Mouse (Mus musculus) heart, embryonic 10.5 days (tissue): ENCODE measurements around the gene 9130213A22Rik. TPM values are rescaled to one million over a fixed set of nuclear protein-coding genes. Genes with fewer than 3 reads are reported as not detected.

ENCODE experiments used
- DNase-seq: peaks from one replicate; pipeline ENCODE4 v3.0.0-alpha.2; 2017; ENCODE audit warnings: low spot score
- H3K27ac ChIP-seq: fragments of 300-500 bp; sonication (generic); 2 replicates; pipeline ENCODE4 v1.5.1; 2016; ENCODE audit warnings: mild to moderate bottlenecking
- H3K27me3 ChIP-seq: fragments of 300-500 bp; sonication (generic); 2 replicates; pipeline ENCODE4 v1.6.1; 2016; ENCODE audit warnings: mild to moderate bottlenecking; ENCODE audit not compliant: poor library complexity, insufficient read depth, severe bottlenecking
- H3K36me3 ChIP-seq: fragments of 300-500 bp; sonication (generic); 2 replicates; pipeline ENCODE4 v1.6.1; 2016; ENCODE audit warnings: mild to moderate bottlenecking, moderate library complexity
- H3K4me1 ChIP-seq: fragments of 300-500 bp; sonication (generic); 2 replicates; pipeline ENCODE4 v1.6.1; 2016; ENCODE audit warnings: mild to moderate bottlenecking
- H3K4me3 ChIP-seq: fragments of 300-500 bp; sonication (generic); 2 replicates; pipeline ENCODE4 v1.5.1; 2016; ENCODE audit warnings: mild to moderate bottlenecking, moderate library complexity
- H3K9me3 ChIP-seq: fragments of 300-500 bp; sonication (generic); 2 replicates; pipeline ENCODE4 v1.6.1; 2016; ENCODE audit warnings: mild to moderate bottlenecking, moderate library complexity
- WGBS: fragments of 180-500 bp; shearing (Covaris S2); methylation state at CpG from one replicate; pipeline ENCODE4 v1.1.7; 2016; 5-methylcytosine and 5-hydroxymethylcytosine counted together
- polyA plus RNA-seq: library from polyadenylated mRNA; unstranded; fragments of >200 nt; fragmentation: Nextera tagmentation; extraction: Ambion mirVana; gene quantifications from 2 replicates; pipeline ENCODE4 v1.2.1, GENCODE M21; 2016

The 9130213A22Rik gene
- polyA plus RNA-seq, 1 experiment from 2014 or later: 0.16 TPM

DNA sequence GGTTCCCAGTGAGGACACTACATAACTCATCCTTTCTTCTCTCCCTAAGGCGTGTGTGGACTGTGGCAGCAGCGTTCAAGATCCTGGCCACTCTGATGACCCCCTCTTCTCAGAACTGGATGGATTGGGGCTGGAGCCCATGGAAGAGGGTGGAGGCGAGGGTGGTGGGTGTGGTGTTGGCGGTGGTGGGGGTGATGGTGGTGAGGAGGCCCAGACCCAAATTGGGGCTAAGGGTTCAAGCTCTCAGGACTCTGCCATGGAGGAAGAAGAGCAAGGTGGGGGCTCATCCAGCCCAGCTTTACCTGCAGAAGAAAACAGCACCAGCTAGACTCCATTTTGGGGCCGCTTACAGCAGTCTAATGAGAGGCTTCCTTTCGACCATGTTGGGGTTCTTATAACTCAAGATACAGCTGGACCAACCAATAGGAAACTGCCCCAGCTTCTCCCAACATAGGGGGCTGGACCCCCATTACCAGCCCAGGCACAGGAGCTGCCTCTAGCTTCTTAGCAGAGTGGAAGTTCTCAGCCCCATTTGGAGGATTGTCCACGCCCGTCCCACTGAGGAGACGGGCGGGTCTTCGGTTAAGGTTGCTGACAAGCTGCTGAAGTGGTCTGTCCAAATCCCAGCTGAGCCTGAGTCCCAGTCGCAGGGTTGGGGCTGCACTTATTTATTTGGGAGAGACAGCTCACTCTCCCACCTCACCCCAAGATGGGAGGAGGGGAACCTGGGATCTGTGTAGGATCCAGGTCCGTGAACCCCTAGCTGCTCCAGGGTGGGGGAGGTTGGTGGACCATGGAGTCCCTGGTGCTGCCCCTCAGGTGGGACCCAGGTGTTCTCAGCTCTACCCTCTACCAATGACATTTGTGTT, 13.1 kb downstream of the 9130213A22Rik start:
- 76% methylated on average over 13 of the region's 13 CpGs for WGBS
- Histone ChIP-seq H3K4me3 (peak overlapping the region; percentile 65), H3K27ac (no peak overlapping the region; the same call in 1 of the 2 replicates), H3K27me3 (peaks cover 7% of the 10 kb centered on the region; the same call in 1 of the 2 replicates), H3K4me1 (peaks cover 26% of the 10 kb centered on the region), H3K36me3 (peaks cover 54% of the 10 kb centered on the region), H3K9me3 (no peaks in the 10 kb centered on the region)
- no peak for DNase-seq

DNA sequence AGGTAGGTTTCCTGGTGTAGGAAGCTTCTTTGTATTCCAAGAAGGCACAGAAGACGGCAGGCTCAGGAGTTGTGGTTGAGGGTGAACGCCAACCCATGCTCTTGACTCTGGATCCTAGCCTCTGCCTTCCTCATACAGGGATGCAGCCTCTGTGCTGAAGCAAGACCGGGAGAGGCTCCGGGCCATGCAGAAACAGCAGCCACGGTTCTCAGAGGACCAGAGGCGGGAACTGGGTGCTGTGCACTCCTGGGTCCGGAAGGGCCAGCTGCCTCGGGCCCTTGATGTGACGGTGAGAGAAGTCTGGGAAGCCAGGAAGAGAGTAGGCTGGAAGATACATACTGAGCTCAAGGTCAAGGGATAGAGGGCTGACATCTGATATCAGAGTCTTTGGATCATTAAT, 14.2 kb downstream of the 9130213A22Rik start:
- WGBS: 93% methylated on average over 9 of the region's 9 CpGs
- no peaks in the 10 kb centered on the region for H3K27me3 ChIP-seq
- DNase-seq: no peak
- H3K36me3 ChIP-seq: peaks cover 64% of the 10 kb centered on the region
- peaks cover 26% of the 10 kb centered on the region for H3K4me1 ChIP-seq
- H3K9me3 ChIP-seq: no peaks in the 10 kb centered on the region
- H3K4me3 ChIP-seq: no peak overlapping the region
- no peak overlapping the region for H3K27ac ChIP-seq

DNA sequence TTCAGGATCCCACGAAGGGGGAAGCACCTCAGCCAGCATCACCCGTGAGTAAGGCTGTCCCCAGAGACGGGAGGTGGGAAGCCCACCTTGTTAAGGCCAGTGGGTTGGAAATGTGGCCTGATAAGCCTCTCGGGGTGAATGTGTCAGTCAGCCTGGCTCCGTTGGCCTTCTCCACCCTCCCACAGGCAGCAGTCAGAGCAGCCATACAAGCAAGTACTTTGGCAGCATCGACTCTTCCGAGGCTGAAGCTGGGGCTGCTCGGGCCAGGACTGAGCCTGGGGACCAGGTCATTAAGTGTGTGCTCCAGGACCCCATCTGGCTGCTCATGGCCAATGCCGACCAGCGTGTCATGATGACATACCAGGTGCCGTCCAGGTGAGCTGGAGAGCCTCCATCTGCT, 14.7 kb downstream of the 9130213A22Rik start:
- no peak overlapping the region for H3K4me3 ChIP-seq

DNA sequence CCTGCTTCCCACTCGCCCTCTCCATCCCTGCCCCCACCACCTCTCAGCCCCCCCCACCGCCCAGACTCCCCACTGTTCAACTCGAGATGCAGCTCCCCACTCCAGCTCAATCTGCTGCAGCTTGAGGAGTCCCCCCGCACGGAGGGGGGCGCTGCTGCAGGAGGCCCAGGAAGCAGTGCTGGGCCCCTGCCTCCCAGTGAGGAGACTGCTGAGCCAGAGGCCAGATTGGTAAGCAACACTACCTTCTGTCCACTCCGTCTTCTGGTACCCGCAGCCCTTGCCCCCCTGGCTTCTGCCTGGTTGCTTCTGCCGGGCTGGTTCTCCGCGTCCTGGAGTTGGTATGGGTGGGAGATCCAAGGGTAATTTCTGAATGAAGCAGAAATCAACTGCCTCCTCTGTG, 15.5 kb downstream of the 9130213A22Rik start:
- H3K4me3 ChIP-seq: 0 out of 2 replicates have a peak overlapping the region, but pooled peaks have one; percentile 9
- no peak overlapping the region for H3K27ac ChIP-seq
- H3K36me3 ChIP-seq: peaks cover 78% of the 10 kb centered on the region
- H3K9me3 ChIP-seq: no peaks in the 10 kb centered on the region
- no peaks in the 10 kb centered on the region for H3K27me3 ChIP-seq
- no peak for DNase-seq
- 87% methylated on average over 11 of the region's 11 CpGs for WGBS
- H3K4me1 ChIP-seq: peaks cover 18% of the 10 kb centered on the region

More for the DNA sequence above, 14.7 kb downstream of the 9130213A22Rik start:
- no peaks in the 10 kb centered on the region for H3K27me3 ChIP-seq
- H3K4me1 ChIP-seq: peaks cover 26% of the 10 kb centered on the region
- H3K9me3 ChIP-seq: no peaks in the 10 kb centered on the region
- H3K36me3 ChIP-seq: peaks cover 69% of the 10 kb centered on the region
- no peak overlapping the region for H3K27ac ChIP-seq
- 83% methylated on average over 11 of the region's 11 CpGs for WGBS
- no peak for DNase-seq

DNA sequence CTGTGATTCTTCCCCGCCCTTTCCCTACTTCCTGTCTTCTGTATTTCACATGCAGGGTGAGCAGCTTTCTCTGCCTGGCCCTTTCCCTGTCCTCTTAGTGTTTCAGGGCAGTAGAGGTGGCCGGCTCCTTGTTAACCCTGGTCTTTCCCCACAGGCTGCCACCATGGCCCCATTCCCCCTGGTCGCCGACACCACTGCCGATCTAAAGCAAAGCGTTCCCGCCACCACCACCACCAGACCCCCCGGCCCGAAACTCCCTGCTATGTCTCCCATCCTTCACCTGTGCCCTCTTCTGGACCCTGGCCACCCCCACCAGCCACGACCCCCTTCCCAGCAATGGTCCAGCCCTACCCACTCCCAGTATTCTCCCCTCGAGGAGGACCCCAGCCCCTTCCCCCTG, 16.1 kb downstream of the 9130213A22Rik start:
- H3K36me3 ChIP-seq: peaks cover 83% of the 10 kb centered on the region
- DNase-seq: no peak
- H3K27me3 ChIP-seq: no peaks in the 10 kb centered on the region
- WGBS: 89% methylated on average over 11 of the region's 11 CpGs
- peaks cover 14% of the 10 kb centered on the region for H3K4me1 ChIP-seq
- H3K27ac ChIP-seq: no peak overlapping the region
- 0 out of 2 replicates have a peak overlapping the region, but pooled peaks have one; percentile 5 for H3K4me3 ChIP-seq
- H3K9me3 ChIP-seq: no peaks in the 10 kb centered on the region

DNA sequence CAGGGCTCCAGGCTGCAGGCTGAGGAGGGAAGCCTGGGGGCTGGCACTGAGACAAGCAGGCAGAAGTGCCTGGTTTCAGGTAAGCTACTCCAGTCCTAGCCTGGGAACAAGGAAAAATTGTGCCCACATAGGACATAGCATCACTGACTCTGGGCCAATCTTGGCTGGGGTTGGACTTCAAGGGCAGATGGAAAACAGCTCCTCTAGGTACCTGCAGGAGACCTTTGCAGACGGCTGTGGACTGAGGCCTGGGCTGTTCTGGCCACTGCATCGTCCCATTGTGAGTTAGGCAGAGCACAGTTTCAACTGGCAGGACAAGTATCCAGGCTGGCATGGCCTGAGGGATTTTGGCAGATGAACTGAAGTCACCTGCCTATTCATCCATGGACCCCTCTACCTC, 16.6 kb downstream of the 9130213A22Rik start:
- 84% methylated on average over 2 of the region's 2 CpGs for WGBS
- Histone ChIP-seq H3K9me3 (no peaks in the 10 kb centered on the region), H3K4me1 (peaks cover 19% of the 10 kb centered on the region), H3K36me3 (peaks cover 88% of the 10 kb centered on the region), H3K27me3 (no peaks in the 10 kb centered on the region), H3K27ac (no peak overlapping the region), H3K4me3 (no peak overlapping the region)
- no peak for DNase-seq

DNA sequence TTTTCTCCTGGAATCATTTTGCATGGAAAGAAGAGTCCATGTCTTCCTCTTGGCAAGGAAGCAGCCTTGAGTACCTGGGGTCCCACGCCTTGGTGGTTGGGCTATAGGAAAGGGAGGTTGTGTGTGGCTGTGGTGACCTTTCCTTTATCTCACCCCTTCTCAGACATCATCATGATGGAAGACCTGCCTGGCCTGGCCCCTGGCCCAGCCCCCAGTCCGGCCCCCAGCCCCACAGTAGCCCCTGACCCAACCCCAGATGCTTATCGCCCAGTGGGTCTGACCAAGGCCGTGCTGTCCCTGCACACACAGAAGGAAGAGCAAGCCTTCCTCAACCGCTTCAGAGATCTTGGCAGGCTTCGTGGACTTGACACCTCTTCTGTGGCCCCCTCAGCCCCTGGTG, 17.2 kb downstream of the 9130213A22Rik start:
- Histone ChIP-seq H3K36me3 (peaks cover 93% of the 10 kb centered on the region), H3K9me3 (no peaks in the 10 kb centered on the region), H3K4me3 (no peak overlapping the region), H3K4me1 (peaks cover 24% of the 10 kb centered on the region), H3K27me3 (no peaks in the 10 kb centered on the region), H3K27ac (no peak overlapping the region)
- WGBS: 84% methylated on average over 6 of the region's 6 CpGs
- DNase-seq: no peak

DNA sequence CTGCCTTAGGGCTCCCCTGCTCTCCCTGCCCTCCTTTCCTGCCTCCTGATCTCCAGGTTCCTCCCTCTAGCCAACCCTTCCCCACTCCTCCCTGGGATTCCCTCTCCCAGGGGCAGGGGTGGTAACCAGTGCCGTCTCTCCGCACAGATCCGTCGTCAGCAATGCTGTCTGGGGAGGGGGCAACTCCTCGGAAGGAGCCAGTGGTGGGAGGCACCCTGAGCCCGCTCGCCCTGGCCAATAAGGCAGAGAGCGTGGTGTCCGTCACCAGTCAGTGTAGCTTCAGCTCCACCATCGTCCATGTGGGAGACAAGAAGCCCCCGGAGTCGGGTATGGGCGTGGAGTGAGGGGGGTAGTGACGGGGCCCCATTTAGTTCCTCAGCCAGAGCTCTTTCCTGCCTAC, 17.9 kb downstream of the 9130213A22Rik start:
- H3K36me3 ChIP-seq: peaks cover 91% of the 10 kb centered on the region
- 0 out of 2 replicates have a peak overlapping the region, but pooled peaks have one; percentile 3 for H3K4me3 ChIP-seq
- WGBS: 90% methylated on average over 14 of the region's 14 CpGs
- no peak overlapping the region for H3K27ac ChIP-seq
- H3K9me3 ChIP-seq: no peaks in the 10 kb centered on the region
- H3K4me1 ChIP-seq: peaks cover 28% of the 10 kb centered on the region
- DNase-seq: no peak
- H3K27me3 ChIP-seq: no peaks in the 10 kb centered on the region

DNA sequence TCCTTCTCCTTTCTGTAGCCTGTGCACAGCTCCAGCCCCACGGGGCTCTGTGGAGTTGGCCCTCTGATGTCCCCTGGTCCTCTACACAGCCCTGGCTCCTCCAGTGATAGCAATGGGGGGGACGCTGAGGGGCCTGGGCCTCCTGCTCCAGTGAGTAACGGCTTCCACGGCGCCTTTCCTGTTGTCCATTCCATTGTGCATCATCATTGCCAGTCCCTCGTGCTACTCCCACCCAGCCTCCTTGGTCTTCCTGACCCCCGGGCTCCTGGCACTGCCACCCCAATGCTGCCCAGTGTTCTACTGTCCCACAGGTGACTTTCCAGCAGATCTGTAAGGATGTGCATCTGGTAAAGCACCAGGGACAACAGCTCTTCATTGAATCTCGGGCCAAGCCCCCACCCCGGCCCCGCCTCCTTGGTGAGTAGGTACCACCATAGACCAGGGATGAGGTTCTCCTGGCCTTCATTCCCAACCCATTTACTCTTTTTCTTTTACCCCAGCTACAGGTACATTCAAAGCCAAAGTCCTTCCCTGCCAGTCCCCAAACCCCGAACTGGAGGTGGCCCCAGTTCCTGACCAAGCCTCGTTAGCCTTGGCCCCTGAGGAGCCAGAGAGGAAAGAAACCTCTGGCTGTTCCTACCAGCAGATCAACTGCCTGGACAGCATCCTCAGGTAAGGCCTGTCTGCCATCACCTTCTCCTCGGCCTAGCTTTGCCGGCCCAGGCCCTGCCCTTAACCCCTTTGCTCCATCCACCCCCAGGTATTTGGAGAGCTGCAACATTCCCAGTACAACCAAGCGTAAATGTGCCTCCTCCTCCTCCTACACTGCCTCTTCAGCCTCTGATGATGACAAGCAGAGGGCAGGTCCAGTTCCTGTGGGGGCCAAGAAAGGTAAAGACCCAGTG, 18.6 kb downstream of the 9130213A22Rik start:
- Histone ChIP-seq H3K36me3 (peaks cover 84% of the 10 kb centered on the region), H3K4me3 (0 out of 2 replicates have a peak overlapping the region, but pooled peaks have one; percentile 3)
- 85% methylated on average over 15 of the region's 15 CpGs for WGBS

DNA sequence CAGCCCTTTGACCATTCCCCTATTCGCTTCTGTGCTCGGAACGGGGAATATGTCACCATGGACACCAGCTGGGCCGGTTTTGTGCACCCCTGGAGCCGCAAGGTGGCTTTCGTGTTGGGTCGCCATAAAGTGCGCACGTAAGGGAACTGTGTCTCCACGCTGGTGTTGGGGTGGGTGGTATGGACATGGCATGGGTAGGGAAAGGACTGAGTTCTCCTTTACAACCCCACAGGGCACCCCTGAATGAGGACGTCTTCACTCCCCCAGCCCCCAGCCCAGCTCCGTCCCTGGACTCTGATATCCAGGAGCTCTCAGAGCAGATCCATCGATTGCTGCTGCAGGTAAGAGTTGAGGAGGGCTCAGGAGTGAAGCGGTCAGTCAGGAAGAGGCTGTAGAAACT, 19.3 kb downstream of the 9130213A22Rik start:
- H3K4me1 ChIP-seq: peaks cover 36% of the 10 kb centered on the region
- H3K9me3 ChIP-seq: no peaks in the 10 kb centered on the region
- no peak for DNase-seq
- WGBS: 94% methylated on average over 14 of the region's 14 CpGs
- no peak overlapping the region for H3K27ac ChIP-seq
- H3K36me3 ChIP-seq: peaks cover 78% of the 10 kb centered on the region
- H3K4me3 ChIP-seq: no peak overlapping the region
- H3K27me3 ChIP-seq: no peaks in the 10 kb centered on the region

More for the DNA sequence above, 18.6 kb downstream of the 9130213A22Rik start:
- H3K27ac ChIP-seq: no peak overlapping the region
- no peaks in the 10 kb centered on the region for H3K9me3 ChIP-seq
- no peak for DNase-seq
- no peaks in the 10 kb centered on the region for H3K27me3 ChIP-seq
- peaks cover 29% of the 10 kb centered on the region for H3K4me1 ChIP-seq

DNA sequence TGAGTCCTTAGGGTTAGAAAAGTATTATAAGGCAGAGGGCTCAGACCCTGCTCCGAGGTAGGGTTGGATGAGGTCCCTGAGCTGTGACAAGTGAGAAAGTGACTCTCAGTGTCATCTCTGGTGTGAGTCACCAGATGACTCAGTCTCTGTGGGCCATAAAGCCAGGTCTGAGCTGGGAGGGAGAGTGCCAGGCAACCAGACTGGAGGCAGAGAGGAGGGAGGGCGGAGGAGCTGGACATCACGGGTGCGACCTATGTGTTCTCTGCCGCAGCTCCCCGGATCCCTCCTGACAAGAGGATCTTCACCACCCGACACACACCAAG, 20.0 kb downstream of the 9130213A22Rik start:
- no peak overlapping the region for H3K4me3 ChIP-seq
- no peak overlapping the region for H3K27ac ChIP-seq
- no peak for DNase-seq
- no peaks in the 10 kb centered on the region for H3K9me3 ChIP-seq
- H3K27me3 ChIP-seq: no peaks in the 10 kb centered on the region
- peaks cover 42% of the 10 kb centered on the region for H3K4me1 ChIP-seq
- WGBS: 94% methylated on average over 7 of the region's 7 CpGs
- H3K36me3 ChIP-seq: peaks cover 70% of the 10 kb centered on the region

DNA sequence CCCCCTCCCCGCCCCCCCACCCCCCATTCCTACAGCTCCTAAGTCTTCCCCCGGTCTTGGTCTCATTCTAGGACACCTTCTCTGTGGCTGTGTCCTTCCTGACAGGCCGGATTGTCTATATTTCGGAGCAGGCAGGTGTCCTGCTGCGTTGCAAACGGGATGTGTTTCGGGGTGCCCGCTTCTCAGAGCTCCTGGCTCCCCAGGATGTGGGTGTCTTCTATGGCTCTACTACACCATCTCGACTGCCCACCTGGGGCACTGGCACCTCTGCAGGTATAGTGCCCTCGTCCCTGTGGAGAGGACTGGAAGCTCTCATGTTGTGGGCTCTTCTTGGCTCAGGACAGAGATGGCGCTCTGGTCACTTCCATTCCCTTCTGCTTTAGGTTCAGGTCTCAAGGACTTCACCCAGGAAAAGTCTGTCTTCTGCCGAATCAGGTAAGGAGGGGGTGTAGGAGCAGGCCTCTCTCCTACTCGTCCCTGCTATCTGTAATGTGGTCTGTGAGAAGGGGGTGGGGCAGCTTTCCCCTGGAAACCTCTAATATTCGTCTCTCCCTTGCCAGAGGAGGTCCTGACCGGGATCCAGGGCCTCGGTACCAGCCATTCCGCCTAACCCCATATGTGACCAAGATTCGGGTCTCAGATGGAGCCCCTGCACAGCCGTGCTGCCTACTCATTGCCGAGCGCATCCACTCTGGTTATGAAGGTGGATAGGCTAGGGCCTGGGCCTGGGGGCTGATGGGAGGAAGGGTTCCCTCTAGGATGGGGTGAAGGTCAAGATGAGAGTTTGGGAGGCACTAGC, 20.6 kb downstream of the 9130213A22Rik start:
- Histone ChIP-seq H3K4me1 (peaks cover 44% of the 10 kb centered on the region), H3K4me3 (no peak overlapping the region), H3K27ac (no peak overlapping the region), H3K36me3 (peaks cover 64% of the 10 kb centered on the region), H3K27me3 (no peaks in the 10 kb centered on the region), H3K9me3 (no peaks in the 10 kb centered on the region)
- DNase-seq: no peak
- 84% methylated on average over 21 of the region's 21 CpGs for WGBS
